Mouse (Mus musculus): Measurements from ENCODE around the gene Pik3r4.
"Not testable (repeated sequence)": the region's sequence is repeated elsewhere in the genome, so short reads cannot be mapped to it uniquely, and the experiment has no call there.

Gene Pik3r4

DNA sequence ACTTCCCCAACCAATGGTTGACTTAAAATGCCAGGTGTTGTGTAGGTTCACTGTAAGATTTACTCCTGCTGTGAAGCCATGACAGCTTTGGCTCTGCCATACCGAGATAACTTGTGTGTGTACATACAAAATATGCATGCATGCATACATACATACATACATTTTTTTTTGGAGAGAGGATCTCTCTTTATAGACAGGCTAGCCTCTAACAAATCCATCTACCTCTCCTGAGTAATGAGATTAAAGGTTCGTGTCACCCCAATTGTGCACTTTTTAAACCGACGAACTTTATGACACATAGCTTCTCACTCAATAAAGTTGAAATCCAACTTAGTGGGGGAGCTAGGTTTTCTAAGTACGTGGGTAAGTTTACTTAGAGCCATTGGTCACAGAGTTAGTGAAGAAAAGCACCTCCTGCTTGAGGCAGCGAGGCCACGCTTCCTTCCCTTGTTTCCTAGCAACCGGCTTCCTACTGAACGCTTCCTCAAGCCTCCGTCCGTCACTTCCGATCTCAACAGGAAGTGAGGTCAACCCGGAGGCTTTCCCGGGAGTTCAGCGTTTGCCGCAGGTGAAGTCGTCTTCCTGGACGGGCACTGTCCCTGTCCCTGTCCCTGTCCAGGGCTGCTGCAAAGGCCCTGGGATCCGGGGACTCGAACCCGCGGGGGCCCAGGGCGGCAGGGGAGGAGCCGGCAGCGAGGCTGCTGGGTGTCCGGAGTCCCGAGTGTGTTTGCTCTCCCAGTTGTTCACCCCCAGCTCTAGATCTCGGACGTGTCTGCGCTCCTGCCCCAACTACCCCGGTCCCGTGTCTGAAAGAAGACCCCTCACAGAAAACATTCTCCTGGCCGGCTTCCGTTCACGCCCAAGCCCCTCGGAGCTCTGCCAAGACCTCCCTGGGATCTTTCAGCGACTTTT, at the start of gene Pik3r4:
Pik3r4 (plus strand) TSS at position 519 of the 912 bp plus-strand sequence.
- peak; percentile 78 for DNase-seq (ENCODE audit: low spot score)

DNA sequence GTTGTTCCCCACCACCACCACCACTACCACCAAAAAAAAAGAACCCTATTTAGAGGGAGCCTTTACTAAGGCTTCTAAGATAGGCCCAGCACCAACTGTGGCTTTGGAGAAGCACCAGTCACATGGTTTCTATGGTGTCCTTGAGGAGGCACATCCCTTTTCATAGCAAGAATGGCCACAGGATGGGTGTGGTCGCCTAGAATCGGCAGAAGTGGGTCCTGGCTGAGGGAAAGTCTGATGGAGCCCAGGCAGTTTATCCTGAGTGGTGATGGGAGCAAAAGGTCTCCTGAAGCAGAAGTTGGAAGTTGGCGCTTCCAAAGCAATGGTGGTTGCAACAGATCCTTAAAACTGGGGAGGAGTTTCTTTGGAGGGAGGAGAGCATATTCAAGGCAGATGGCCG, 43.9 kb upstream of the Pik3r4 start:
- no peak for DNase-seq (ENCODE audit: low spot score)

DNA sequence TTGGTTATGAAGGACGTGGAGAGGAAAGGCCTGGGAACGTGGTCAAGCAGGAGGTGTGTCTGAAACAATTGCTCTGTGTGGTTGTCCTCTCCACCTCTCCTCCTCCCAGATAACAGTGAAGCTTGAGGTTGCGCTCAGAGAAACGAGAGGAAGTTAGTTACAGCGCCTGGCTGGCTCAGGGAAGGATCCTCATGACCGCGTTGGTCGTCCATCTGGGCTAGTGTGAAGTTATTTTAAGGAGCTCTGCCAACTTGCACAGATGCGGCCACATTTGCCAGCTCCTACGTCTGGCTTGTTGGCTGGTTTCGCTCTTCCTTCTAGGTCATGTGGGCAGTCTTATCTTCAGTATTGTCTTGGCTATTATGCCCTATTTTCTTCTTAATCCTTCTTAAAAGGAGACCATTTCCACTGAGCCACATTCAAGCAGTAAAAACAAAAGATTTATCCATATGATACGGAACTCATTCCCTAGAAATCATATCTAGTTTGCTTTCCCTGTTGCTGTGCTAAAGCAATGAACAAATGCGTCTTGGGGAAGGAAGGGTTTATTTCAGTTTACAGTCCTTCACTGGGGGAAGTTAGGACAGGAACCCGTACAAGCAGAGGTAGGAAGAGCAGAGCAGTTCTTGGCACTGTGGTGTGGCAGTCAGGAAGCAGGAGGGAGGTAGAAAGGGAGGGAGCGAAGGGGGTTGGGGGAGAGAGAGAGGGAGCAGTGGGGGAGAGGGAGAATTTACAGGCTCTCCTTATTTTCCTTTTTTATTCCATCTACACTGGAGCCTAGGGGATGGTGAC, 30.6 kb upstream of the Pik3r4 start:
- DNase-seq (ENCODE audit: low spot score) = peak; percentile 25

DNA sequence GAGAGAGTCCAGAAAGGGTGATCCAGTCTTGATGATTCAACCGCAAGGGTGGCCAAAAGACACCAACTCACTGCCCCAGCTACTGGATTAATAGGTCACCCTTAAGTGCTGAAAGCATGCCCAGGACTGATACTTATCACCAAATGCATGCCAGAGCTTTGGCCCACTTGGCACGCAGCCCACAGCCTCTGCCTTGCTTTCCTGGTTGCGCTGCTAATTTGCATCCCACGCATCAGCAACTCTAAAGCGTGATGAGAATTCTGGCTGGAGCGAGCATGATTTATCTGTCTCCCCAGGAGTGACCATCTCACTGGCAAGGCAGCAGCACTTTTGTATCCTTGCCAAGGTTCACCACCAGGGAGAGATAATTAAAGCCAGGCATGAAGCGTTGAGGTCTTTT, 29.9 kb upstream of the Pik3r4 start:
- peak; percentile 28 for DNase-seq (ENCODE audit: low spot score)

DNA sequence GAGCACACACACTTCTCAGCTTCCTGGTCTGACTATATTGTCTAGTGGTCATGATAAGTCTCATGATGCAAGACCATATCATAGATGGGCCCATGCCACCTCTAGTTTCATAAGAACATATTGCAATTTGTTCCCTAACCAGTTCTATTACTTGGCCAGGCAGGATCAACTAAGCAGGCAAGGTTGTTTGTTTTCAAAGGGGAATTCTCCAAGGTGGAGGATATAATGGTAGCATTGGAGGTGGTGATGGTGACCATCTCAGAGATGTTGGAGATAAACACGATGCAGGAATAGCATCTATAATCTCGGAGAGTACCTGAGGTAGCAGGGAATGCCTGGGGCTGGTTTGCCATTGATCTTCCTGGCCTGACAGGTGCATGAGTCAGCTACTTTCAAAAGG, 26.8 kb upstream of the Pik3r4 start:
- no peak for DNase-seq (ENCODE audit: low spot score)

DNA sequence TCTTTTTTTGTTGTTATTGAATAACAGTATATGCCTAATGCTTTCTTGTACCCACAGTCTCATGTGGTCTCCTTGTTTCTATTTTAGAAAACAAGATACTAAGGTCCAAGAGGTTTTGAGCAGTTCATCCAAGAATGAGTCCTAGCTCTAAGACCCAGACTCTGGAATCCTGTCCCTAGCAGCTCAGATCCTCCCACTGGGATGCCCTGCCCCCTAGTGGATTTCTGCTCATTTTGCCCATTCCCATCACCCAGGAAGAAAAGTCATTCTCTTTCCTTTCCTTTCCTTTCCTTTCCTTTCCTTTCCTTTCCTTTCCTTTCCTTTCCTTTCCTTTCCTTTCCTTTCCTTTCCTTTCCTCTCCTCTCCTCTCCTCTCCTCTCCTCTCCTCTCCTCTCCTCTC, 25.5 kb upstream of the Pik3r4 start:
- not testable (repeated sequence) for DNase-seq (ENCODE audit: low spot score)

DNA sequence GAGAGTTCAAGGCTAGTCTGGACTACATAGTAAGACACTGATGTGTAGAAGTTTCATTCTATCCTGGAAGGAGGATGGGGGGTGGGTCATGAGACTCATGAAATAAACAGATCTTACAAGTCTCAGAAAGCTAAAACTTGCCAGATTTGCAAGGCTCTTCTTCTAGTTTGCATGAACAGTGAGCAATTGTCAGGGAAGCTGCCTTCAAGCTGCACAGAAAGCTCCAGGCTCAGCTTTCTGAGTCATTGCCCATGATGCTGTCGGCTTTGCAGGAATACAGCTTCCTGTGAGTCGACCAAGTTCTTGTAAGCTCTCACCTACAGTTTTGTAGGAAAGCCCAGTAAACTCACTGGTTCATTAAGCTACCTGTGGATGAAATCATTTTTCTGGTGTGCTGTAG, 8.8 kb upstream of the Pik3r4 start:
- DNase-seq (ENCODE audit: low spot score) = no peak

DNA sequence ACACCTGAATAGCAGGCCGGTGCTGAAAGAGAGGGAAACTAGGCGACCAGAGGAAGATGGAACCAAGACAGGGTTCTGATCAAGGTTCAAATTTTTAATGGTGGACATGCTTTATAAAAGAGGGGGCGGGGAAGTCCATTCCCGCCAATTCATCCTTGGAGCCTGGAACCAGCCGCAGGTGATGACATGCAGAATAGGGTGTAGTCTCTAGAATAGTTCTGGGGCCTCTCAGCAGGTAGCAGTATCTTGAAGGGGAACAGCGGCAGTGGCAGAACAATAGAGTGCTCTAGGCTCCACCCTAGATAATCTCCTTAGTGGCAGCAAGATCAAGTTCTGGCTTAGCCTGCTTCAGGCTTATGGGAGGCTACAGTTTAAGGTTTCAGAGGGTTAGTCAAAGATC, 1.4 kb upstream of the Pik3r4 start:
- DNase-seq (ENCODE audit: low spot score) = not testable (repeated sequence)

DNA sequence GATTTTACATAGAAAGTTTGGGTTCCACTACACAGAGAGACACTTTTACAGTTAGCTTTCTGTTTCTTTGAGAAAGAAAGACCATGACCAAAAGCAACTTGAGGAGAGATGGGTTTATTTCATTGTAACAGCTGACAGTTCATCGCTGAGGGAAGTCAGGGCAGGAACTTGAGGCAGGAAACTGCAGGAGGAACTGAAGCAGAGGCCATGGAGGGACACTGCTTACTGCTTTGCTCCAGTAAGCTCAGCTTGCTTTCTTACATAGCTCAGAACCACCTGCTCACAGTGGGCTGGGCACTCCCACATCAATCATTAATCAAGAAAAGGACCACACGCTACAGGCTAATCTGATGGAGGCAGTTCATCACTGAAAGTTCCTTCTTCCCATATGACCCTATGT, 13.4 kb downstream of the Pik3r4 start:
- no peak for DNase-seq (ENCODE audit: low spot score)

DNA sequence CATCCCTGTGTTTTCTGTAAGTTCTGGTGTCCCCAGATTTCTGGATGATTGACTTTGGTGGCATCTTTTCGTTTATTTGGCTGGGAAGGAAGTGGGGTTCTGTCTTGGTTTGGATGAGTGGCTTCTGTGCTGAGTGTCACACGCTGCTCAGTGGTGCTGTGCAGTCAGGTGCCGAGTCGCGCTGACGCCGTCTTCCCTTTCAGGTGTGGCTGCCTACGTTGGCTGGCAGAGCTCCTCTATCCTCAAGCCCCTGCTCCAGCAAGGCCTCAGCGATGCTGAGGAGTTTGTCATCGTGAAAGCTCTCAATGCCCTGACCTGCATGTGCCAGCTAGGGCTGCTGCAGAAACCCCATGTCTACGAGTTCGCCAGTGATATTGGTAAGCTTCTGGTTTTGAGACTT, 15.4 kb downstream of the Pik3r4 start:
- DNase-seq (ENCODE audit: low spot score) = no peak

DNA sequence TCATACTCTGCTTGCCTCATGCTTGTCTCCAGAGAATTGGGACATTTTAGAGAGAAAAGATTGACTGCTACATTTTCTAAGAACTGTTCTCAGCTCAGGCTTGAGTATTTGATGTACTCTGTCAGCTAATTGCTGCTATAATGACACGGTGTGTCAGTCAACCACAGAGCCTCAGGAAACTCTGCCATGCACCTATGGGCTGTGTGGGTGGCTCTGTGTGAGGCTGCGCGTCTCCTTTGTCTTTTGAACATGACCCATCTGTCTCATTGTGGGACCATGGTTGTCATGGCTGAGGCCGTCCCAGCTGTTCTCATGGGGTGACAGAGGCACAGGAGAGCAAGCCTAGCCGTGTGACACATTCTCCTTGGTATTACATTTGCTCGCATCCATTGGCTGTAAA, 17.1 kb downstream of the Pik3r4 start:
- no peak for DNase-seq (ENCODE audit: low spot score)

DNA sequence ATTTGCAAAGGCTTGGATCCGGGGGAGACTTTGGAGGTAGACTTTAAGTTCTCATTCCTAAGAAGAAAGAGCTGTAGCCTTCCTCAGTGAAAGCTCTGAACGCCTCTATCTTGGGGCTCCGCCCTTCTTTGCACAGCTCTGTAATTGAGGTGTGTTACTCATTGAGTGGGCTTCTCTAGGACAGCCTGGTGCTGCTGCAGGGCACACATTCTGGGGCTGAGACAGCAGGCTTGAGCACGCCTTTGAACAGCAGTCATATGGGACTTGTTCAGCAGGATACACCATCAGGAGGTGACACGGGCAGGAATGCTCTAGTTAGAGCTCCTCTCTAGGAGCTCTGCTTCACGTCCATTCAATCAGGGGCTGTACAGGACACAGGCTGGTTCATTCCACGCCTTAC, 22.5 kb downstream of the Pik3r4 start:
- DNase-seq (ENCODE audit: low spot score) = no peak

DNA sequence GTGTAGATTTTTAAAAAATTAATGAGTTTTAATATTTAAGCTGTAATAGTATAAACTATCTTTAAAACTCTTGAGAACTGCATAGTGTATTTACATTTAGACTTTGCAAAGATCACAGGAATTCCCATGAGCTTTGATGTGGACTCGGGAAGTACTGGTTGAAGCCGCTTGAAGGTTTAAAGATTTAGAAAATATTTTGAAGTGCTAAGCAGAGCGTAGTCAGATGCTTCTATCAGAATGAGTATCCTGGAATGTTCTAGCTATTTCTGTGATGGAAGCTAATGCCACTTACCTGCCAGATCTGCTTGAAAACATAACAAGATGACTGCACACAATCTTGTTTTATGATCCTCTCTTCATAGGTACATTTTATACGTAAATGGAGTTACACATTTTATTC, 28.1 kb downstream of the Pik3r4 start:
- no peak for DNase-seq (ENCODE audit: low spot score)

DNA sequence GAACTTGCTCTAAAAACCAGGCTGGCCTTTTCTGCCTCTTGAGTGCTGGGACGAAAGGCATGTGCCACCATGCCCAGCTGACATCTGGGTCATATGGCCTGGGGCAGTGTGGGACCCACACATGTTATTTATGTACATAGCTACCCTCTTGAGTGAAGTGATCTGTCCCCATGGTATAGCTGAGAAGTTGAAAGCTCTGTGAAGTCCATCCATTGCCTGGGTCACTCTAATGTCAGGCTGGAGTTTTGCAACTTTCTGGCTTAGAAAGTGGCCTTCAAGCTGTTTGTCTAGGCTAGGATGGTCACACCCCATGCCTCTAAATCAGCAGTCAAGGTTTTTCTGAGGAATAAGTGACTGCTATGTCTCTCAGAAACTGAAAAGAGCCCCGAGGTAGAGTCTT, 29.3 kb downstream of the Pik3r4 start:
- no peak for DNase-seq (ENCODE audit: low spot score)

DNA sequence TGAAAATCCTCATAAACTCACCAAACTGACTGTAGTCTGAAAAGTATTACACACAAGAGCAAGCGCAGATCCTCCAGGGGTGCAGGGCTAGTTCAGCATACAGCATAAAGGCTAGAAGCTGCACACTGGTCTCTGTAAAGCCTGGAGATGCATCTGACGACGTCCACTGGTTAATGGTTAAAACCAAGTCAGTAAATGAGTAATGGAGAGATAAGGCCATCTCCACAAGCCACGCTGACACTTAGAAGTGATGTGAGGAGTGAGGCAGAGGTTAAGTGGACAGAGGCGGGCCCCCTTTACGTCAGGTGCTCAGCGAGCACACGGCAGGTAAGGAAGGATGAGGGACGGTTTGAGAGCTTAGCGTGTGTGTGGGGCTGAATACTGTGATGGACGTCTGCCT, 33.2 kb downstream of the Pik3r4 start:
- no peak for DNase-seq (ENCODE audit: low spot score)

DNA sequence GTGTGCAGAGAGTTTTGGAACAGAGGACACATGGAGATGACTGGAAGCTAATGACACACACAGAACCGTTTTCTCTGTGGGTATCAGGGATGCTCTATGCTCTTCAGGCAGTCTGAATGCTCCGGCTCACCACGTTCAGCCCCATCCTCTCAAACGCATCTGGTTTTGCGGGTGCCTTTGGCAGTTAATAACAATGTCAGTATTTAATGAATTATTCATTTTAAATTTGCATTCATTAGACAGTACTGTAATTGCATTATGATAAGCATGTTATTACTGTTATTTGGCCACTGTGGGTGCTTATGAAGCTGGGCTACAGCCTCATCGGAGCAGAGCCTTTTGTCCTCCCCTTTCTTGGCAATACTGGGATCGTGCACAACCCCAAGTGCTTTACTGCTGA, 38.6 kb downstream of the Pik3r4 start:
- no peak for DNase-seq (ENCODE audit: low spot score)

DNA sequence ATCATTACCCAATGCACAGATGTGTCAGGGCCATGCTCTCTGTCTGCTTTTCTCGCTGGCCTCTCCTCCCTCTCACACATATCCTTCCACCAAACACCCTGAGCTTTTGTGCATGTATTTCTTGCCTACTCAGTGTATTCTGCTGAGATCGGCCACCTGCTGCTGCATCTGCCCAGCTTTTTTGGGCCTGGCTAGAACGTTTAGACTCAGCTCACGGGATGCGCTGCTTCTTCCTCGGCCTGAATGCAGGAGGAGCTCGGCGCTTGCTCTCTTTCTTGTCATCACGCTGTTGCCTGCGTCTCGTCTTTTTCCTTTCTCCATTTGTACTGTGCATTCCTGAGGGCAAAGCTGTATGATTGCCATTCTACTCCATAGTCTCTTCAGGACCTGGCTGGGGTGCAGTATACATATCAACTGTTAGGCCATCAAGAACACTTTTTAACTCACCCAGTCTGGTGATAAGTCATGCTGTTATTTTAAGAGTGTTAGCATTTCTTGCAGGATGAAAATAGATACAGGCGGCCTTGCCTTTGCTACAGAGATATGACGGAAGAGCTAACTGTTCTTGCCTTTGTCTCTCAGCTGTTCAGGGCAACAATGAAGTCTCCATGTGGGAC, 41.9 kb downstream of the Pik3r4 start:
- no peak for DNase-seq (ENCODE audit: low spot score)

DNA sequence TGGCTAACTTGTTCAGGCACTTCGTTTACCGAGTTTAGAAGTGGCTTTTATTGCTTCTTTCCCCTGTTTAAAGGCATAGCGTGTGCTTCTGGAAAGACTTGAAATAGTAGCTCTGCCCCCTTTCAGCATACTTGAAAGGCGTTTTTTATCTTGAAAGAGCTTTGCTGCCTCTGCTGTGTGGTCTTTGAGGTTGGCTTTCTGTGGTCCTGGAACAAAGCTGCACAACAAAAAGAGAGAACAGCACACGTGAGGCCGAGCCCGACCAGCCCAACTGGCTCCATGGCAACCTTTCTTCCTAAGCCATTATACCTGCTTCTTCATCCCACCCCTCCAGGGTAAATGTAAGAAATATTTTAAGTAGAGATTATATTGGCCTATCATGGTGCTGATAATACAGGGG, 46.7 kb downstream of the Pik3r4 start:
- no peak for DNase-seq (ENCODE audit: low spot score)

DNA sequence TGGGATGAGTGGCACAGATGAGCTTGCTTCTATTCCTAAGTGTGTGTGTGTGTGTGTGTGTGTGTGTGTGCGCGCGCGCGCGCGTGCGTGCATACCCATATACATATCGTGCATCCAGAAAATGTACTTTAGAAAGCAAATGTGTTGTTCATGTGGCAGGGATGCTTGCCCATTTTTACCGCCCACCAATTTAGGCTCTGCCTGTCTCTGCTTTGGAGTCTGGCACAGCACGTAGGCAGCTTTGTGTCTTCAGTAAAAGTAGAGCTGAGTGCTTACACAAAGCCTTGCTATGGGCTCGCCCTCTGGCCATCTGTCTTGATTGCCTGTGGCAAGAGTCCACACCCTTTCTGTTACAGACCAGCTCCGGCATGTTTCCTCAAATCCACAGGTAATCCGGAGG, 49.7 kb downstream of the Pik3r4 start:
- no peak for DNase-seq (ENCODE audit: low spot score)

DNA sequence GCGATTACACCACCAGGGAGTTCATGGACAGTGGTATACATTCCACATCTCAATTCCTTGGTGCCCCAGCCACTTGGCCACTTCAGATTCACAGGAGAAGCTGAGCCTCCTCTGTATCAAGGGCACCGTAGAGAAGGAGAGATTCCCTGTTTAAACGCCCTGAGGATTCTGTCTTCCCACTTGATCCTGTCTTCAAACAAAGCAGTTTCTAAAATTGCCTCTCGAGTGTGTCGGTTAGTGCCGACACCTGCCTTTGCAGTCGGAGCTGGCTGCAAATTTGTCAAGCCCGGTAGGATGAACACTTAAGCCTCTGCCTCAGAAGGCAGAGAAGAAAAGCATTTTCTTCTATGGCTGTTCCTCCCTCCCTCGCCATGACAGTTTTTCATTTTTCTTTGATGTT, 50.3 kb downstream of the Pik3r4 start:
- DNase-seq (ENCODE audit: low spot score) = no peak

DNA sequence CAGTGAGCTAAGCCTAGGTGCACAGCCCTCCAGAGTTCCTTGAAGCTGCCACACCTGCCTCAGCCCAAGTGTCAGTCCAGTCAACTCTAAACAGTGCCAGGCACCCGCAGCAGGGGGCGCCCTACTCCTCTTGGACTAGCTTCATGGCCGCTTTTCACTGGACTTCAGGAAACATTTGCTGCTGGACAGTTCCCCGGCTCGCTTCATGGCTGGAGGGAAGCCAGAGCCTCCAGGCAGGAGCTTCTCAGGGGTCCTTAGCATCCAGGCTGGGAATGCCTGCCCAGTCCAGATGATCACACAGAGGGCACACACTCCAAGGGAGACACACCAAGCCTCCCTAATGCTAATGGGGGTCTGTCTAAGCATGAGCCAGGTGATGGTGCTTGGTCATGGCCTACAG, 51.1 kb downstream of the Pik3r4 start:
- DNase-seq (ENCODE audit: low spot score) = peak; percentile 71

DNA sequence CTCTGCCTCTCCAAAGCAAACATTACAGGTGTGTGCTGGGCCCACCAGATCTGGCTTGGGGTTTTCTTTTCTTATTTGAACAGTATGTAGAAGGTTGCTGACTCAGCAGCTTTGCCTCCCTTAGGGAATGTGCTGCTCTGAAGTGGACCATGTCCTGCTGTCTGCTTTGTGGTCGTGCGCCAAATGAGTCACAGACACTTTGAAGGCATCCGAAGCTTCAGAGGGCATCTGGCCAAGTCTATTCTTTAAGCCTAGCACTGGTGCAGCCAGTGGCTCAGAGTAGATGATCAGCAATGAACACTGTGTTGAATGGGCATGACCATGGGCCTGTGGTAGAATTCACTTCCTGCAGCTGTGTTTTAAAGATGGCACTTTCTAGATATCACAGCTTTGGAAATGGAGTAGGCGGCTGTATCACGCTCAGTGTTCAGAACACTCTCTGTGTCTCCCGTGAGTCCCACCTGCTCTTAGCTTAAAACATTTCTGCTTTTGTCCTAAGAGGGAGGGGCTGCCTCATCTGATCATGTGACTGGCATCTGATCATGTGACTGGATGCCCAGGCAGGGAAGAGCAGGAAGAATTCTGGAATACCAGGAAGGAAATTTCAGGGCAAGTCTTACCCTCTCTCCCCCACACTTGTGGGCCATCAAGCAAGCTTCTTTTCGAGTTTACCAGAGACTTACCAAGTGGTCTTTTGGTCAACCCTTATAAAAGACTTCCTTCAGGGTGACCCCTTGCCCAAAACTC, 54.2 kb downstream of the Pik3r4 start:
- DNase-seq (ENCODE audit: low spot score) = peak; percentile 31

Measured in ovary, adult 18-20 months (tissue).